Mouse (Mus musculus) thymus, adult 2 months (tissue): ENCODE measurements at regions not wholly inside any gene's neighbourhood (a gene's known extent, or its start where the extent isn't known, plus 50 kb on each side); places are given as distances from the start of the nearest gene placed in this dataset.

Experiments used
- CTCF ChIP-seq: fragments of 200-500 bp; IDR thresholded peaks from 2 replicates; pipeline ENCODE4 v1.5.1; 2012; ENCODE audit warnings: mild to moderate bottlenecking, control low read depth, low read length, moderate library complexity, borderline replicate concordance; ENCODE audit not compliant: control insufficient read depth, poor library complexity, insufficient read depth; ENCODE audit errors: extremely low read depth
- POLR2A ChIP-seq: fragments of 200-500 bp; IDR thresholded peaks from 2 replicates; pipeline ENCODE4 v1.6.1; 2012; ENCODE audit warnings: mild to moderate bottlenecking, low read length, control low read depth, moderate library complexity; ENCODE audit not compliant: control insufficient read depth, poor library complexity, insufficient read depth; ENCODE audit errors: extremely low read depth

GRCm38 (mm10) chr1:128747196-128747790 is 155.2 kb upstream of the Cxcr4 start:
- TF ChIP-seq CTCF = no peak
- no peak for TF ChIP-seq POLR2A
